Mouse (Mus musculus): ENCODE measurements around the gene Ralgapb.

DNA sequence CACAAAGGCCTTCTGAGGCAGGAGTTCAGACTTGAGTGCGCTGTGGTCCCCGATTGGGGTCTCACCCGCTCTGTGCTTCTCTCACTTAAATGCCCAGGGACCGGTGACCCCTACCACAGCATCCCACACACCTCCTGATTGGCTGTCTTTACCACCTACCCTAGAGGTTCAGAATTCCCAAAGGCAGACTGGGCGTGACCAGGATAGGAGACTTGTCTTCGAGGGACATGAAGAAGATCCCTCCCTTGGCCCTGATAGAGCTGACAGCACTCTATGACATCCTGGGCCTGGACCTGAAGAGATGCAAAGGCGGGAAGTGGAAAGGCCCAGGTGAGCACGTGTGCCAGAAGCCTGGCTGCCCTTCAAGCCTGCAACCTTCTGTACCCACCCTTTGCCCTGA, 124.9 kb downstream of the Ralgapb start:
- no peak for TF ChIP-seq CTCF (IDR thresholded peaks at IDR 0.05; ENCODE audit: low read depth, low read length)
- TF ChIP-seq POLR2A (IDR thresholded peaks at IDR 0.05; ENCODE audit: extremely low read depth, insufficient read depth, low read length), result no peak

Data from liver, adult 2 months (tissue).